Comparison of ENCODE assay signal across 11 mouse cellular contexts in the genomic region with DNA sequence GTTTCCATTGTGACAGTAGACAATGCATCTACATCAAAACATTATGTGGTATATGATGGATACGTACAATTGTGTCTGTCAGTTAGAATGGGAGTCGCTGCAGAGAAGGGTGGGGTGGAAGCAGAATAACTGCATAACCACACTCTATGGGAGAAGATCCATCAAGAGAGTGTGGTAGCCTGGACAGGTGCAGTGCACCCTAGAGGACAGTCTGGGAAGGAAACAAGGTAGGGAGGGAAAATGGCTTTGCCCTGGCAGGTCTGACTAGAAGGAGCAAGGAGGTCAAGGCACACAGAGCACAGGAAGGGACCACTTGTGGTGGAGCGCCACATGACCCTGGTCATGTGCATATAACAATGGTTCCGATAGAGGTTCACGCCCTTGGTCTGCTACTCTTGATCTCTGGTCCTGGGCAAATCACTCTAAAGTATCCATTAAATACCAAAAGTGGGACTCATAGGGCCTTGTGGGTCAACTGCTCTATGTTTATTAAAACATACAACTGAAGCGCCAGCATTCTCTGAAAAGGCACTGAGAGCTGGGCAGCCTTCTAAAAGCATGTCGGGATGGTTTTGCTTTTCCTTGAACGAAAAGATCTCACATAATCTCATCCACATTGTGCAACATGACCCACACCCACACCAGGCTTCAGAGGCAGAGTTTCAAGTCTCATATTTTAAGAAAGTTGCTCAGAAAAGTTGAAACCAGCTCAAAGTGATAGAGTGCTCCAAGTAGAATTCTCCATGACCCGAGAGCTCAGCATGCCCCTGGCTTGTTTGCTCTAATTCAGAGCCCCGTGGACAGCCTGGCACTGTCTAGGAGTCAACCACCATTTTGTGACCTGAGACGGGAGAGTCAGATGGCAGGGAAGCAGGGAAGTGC.
A peak's percentile ranks its signal among the peaks of the same experiment; 100 is the strongest.
DNase-seq lines count a peak whose midpoint lies in the region; ATAC-seq and TF ChIP-seq lines count a peak whose summit lies in the region.
"Had no signal": no experiment of that assay in that cellular context is flagged by ENCODE, and none has a peak within 500 bp of the region (broad histone marks: within the 10 kb centered on the region; RNA-seq: fewer than 3 reads in every experiment).

No protein-coding gene starts in this region.

- H3K27me3 ChIP-seq in embryonic facial prominence, embryonic 13.5 days, result no peaks in the 10 kb centered on the region

- H3K4me1 ChIP-seq in embryonic facial prominence, embryonic 13.5 days, result peaks cover 55% of the 10 kb centered on the region

- no peaks in the 10 kb centered on the region for H3K9me3 ChIP-seq in embryonic facial prominence, embryonic 13.5 days

- intact Hi-C loops in gastrocnemius, adult 2 months (cut with DNase I), result no loop called here
- intact Hi-C loops in left cerebral cortex, adult 2 months (cut with DNase I), result no loop called here

- H3K4me2 ChIP-seq in embryonic facial prominence, embryonic 13.5 days, result no peak overlapping the region

- DNase-seq in gastrocnemius, adult 2 months, result peak; percentile 34
- DNase-seq in gastrocnemius, postnatal 4 days (ENCODE audit: low spot score in 2 of 2), result no peak
- DNase-seq in layer of hippocampus, adult 2 months (ENCODE audit: low spot score in 2 of 2), result no peak
- DNase-seq in layer of hippocampus, adult 9-10 months (ENCODE audit: low spot score), result no peak
- DNase-seq in layer of hippocampus, adult 18-20 months (ENCODE audit: low spot score in 2 of 2), result no peak
- no peak for DNase-seq in left cerebral cortex, adult 2 months (ENCODE audit: extremely low spot score in 1 of 2, low spot score in 2 of 2)
- DNase-seq: lung, adult 18-20 months; spleen, adult 18-20 months; thymus, adult 2 months had no signal

- no peaks in the 10 kb centered on the region for H3K36me3 ChIP-seq in embryonic facial prominence, embryonic 13.5 days

- WGBS in embryonic facial prominence, embryonic 13.5 days, result 78% methylated on average over 11 of the region's 11 CpGs

- peak overlapping the region; percentile 67 for H3K27ac ChIP-seq in gastrocnemius, adult 2 months
- no peak overlapping the region for H3K27ac ChIP-seq in layer of hippocampus, adult 2 months
- H3K27ac ChIP-seq in embryonic facial prominence, embryonic 13.5 days, result peak overlapping the region; percentile 41; the same call in 1 of the 2 replicates
- H3K27ac ChIP-seq in left cerebral cortex, adult 2 months, result no peak overlapping the region

- TF ChIP-seq CTCF in gastrocnemius, adult 2 months (IDR thresholded peaks at IDR 0.05), result no peak
- peak; percentile 29 for TF ChIP-seq CTCF in layer of hippocampus, adult 2 months (conservative IDR thresholded peaks at IDR 0.05)
- TF ChIP-seq CTCF in left cerebral cortex, adult 2 months (IDR thresholded peaks at IDR 0.05), result no peak; the same call in 1 of the 2 replicates

- H3K4me3 ChIP-seq in gastrocnemius, adult 2 months, result no peak overlapping the region
- H3K4me3 ChIP-seq in layer of hippocampus, adult 2 months, result no peak overlapping the region
- H3K4me3 ChIP-seq in embryonic facial prominence, embryonic 13.5 days, result no peak overlapping the region
- H3K4me3 ChIP-seq in left cerebral cortex, adult 2 months, result no peak overlapping the region

- no peak overlapping the region for H3K9ac ChIP-seq in embryonic facial prominence, embryonic 13.5 days

- ATAC-seq in embryonic facial prominence, embryonic 13.5 days (ENCODE audit: insufficient number of reproducible peaks, insufficient read depth, low FRiP score, low TSS enrichment, low read depth), result no peak
- peak; percentile 33; the same call in 1 of the 2 replicates for ATAC-seq in megakaryocyte progenitor cell, adult 5-6 weeks (replicated peaks; ENCODE audit: poor library complexity)

Comparison
In these comparisons a context has a peak if more than half of its experiments do, and no peak if none do; other contexts are left out.
1. H3K27ac ChIP-seq: peak in gastrocnemius, adult 2 months (single experiment) and embryonic facial prominence, embryonic 13.5 days (single experiment); none in layer of hippocampus, adult 2 months (single experiment) and left cerebral cortex, adult 2 months (single experiment).